Mouse (Mus musculus): ENCODE measurements around the gene C8b. TPM values are rescaled to one million over a fixed set of nuclear protein-coding genes. Genes with fewer than 3 reads are reported as not detected.

Gene C8b
- polyA plus RNA-seq, 1 experiment from 2014 or later = 0.25 TPM

GRCm38 (mm10) chr4:104798951-104799350 is 32.8 kb downstream of the C8b start:
- no peak overlapping the region for H3K9ac ChIP-seq (replicated peaks; ENCODE audit: low read depth, low read length)
- no peak overlapping the region for H3K27ac ChIP-seq (ENCODE audit: low read length)
- H3K4me1 ChIP-seq (replicated peaks; ENCODE audit: control insufficient read depth, insufficient read depth, low read length) = no peaks in the 10 kb centered on the region
- no peak overlapping the region for H3K4me3 ChIP-seq (replicated peaks; ENCODE audit: low read length)
- ATAC-seq = no peak
- no peaks in the 10 kb centered on the region for H3K9me3 ChIP-seq (ENCODE audit: control insufficient read depth, low read length)
- no peak overlapping the region for H3K4me2 ChIP-seq (ENCODE audit: low read length)
- no peaks in the 10 kb centered on the region for H3K27me3 ChIP-seq (replicated peaks; ENCODE audit: control insufficient read depth, insufficient read depth, low read length)
- H3K36me3 ChIP-seq (ENCODE audit: control insufficient read depth, insufficient read depth) = no peaks in the 10 kb centered on the region
- WGBS = 82% methylated on average over 9 of the region's 9 CpGs

DNA sequence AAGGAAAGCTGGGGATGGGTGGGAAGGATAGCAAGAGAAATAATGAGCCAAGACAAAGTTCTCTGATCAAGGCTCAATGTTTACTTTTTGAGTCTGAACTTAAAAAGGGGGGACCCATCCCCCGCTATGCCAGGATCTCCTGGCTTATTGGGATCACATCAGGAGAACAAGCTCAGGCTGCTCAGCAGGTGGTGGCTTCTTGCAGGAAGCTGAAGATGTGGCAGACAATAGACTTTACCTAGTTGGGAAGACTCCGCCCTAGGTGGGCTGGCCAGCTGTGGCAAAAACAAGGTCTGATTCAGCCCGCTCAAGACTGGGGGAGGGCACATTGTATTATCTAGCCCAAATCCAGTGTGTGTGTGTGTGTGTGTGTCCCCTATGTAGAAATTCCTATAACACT is 35.5 kb downstream of the C8b start:
- Histone ChIP-seq H3K4me3 (replicated peaks; ENCODE audit: low read length) (no peak overlapping the region), H3K27me3 (replicated peaks; ENCODE audit: control insufficient read depth, insufficient read depth, low read length) (no peaks in the 10 kb centered on the region), H3K9me3 (ENCODE audit: control insufficient read depth, low read length) (no peaks in the 10 kb centered on the region), H3K27ac (ENCODE audit: low read length) (no peak overlapping the region), H3K4me2 (ENCODE audit: low read length) (no peak overlapping the region), H3K9ac (replicated peaks; ENCODE audit: low read depth, low read length) (no peak overlapping the region), H3K4me1 (replicated peaks; ENCODE audit: control insufficient read depth, insufficient read depth, low read length) (no peaks in the 10 kb centered on the region), H3K36me3 (ENCODE audit: control insufficient read depth, insufficient read depth) (no peaks in the 10 kb centered on the region)
- 80% methylated on average over 3 of the region's 3 CpGs for WGBS
- ATAC-seq = no peak

DNA sequence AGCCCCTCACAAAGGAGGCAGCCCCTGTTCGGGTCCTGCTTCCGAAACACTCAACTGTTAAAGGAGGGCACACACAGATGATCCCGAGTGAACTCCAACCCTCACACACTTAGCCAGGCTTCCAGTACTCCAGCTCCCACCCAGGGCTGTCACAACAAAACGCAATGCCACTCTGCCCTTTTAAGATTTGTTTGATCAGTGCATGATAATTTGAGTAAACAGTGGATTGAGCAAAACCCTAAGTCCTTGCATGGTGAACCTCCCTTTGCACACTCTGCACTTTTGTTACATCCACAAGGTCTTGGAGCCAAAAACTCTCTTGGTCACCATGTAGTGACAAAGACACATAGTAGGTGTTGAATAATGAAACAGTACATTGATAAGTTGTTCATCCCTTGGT is 38.0 kb downstream of the C8b start:
- H3K27ac ChIP-seq (ENCODE audit: low read length) = no peak overlapping the region
- no peak for ATAC-seq
- H3K9me3 ChIP-seq (ENCODE audit: control insufficient read depth, low read length) = no peaks in the 10 kb centered on the region
- H3K9ac ChIP-seq (replicated peaks; ENCODE audit: low read depth, low read length) = no peak overlapping the region
- H3K4me3 ChIP-seq (replicated peaks; ENCODE audit: low read length) = no peak overlapping the region
- no peaks in the 10 kb centered on the region for H3K36me3 ChIP-seq (ENCODE audit: control insufficient read depth, insufficient read depth)
- H3K4me2 ChIP-seq (ENCODE audit: low read length) = no peak overlapping the region
- no peaks in the 10 kb centered on the region for H3K27me3 ChIP-seq (replicated peaks; ENCODE audit: control insufficient read depth, insufficient read depth, low read length)
- WGBS = 80% methylated on average over 4 of the region's 4 CpGs
- no peaks in the 10 kb centered on the region for H3K4me1 ChIP-seq (replicated peaks; ENCODE audit: control insufficient read depth, insufficient read depth, low read length)

- no peak overlapping the region for H3K4me3 ChIP-seq (replicated peaks; ENCODE audit: low read length)
- no peaks in the 10 kb centered on the region for H3K27me3 ChIP-seq (replicated peaks; ENCODE audit: control insufficient read depth, insufficient read depth, low read length)
- 74% methylated on average over 19 of the region's 19 CpGs for WGBS
- no peak for ATAC-seq
- no peak overlapping the region for H3K4me2 ChIP-seq (ENCODE audit: low read length)
- no peak overlapping the region for H3K9ac ChIP-seq (replicated peaks; ENCODE audit: low read depth, low read length)
- no peaks in the 10 kb centered on the region for H3K9me3 ChIP-seq (ENCODE audit: control insufficient read depth, low read length)
- no peak overlapping the region for H3K27ac ChIP-seq (ENCODE audit: low read length)
- no peaks in the 10 kb centered on the region; the same call in 1 of the 2 replicates for H3K4me1 ChIP-seq (replicated peaks; ENCODE audit: control insufficient read depth, insufficient read depth, low read length)
- no peaks in the 10 kb centered on the region for H3K36me3 ChIP-seq (ENCODE audit: control insufficient read depth, insufficient read depth)
These were observed 39.5 kb downstream of the C8b start for GRCm38 (mm10) chr4:104805414-104806257.

DNA sequence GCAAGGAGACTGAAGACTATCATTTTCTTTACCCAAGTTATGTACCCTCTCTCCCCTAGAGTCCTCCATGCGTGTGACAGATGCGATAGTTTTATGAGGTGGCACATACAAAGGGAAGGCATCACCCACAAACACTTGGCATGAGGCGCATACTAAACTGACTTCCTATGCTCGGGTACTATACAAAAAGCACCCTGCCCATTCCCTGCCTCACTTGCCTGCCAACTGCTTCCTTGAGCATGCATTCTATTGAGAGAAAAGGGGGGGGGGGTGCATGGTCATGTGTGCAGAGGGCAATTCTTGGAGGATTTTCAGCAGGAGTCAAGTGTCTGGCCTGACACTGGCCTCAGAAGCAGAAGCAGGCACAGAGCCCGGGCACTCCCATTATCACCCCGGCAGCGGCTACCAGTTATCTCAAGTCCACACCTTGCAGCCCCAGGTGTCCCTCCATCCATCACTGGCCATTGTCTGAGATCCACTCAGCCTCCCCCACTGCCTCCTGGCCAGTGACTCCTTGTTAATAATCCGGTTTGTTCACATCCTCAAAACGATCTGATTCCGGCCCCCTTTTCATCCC is 44.7 kb downstream of the C8b start:
- no peak overlapping the region for H3K9ac ChIP-seq (replicated peaks; ENCODE audit: low read depth, low read length)
- no peak overlapping the region for H3K4me2 ChIP-seq (ENCODE audit: low read length)
- no peak for ATAC-seq
- no peaks in the 10 kb centered on the region for H3K36me3 ChIP-seq (ENCODE audit: control insufficient read depth, insufficient read depth)
- H3K27ac ChIP-seq (ENCODE audit: low read length) = no peak overlapping the region
- 65% methylated on average over 10 of the region's 10 CpGs for WGBS
- no peaks in the 10 kb centered on the region for H3K9me3 ChIP-seq (ENCODE audit: control insufficient read depth, low read length)
- no peak overlapping the region for H3K4me3 ChIP-seq (replicated peaks; ENCODE audit: low read length)
- no peaks in the 10 kb centered on the region for H3K27me3 ChIP-seq (replicated peaks; ENCODE audit: control insufficient read depth, insufficient read depth, low read length)
- no peaks in the 10 kb centered on the region; the same call in 1 of the 2 replicates for H3K4me1 ChIP-seq (replicated peaks; ENCODE audit: control insufficient read depth, insufficient read depth, low read length)

DNA sequence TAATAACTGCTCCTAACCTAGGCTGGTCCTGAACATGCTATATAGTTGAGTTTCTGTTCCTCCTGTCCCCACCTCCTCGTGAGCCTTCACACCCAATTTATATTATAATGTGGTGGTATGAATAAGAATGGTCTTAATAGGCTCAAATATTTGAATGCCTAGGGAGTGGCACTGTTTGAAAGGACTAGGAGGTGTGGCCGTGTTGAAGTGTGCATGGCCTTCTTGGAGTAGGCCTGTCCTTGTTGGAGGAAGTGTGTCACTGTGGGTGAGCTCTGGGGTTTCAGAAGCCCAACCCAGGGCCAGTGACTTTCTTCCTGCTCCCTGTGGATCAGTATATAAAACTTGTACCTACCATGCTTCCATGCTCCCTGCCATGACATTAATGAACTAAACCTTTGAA is 47.5 kb downstream of the C8b start:
- no peaks in the 10 kb centered on the region for H3K9me3 ChIP-seq (ENCODE audit: control insufficient read depth, low read length)
- H3K27ac ChIP-seq (ENCODE audit: low read length) = no peak overlapping the region
- H3K9ac ChIP-seq (replicated peaks; ENCODE audit: low read depth, low read length) = no peak overlapping the region
- H3K4me2 ChIP-seq (ENCODE audit: low read length) = no peak overlapping the region
- 56% methylated on average over 2 of the region's 2 CpGs for WGBS
- no peaks in the 10 kb centered on the region for H3K27me3 ChIP-seq (replicated peaks; ENCODE audit: control insufficient read depth, insufficient read depth, low read length)
- H3K4me1 ChIP-seq (replicated peaks; ENCODE audit: control insufficient read depth, insufficient read depth, low read length) = no peaks in the 10 kb centered on the region; the same call in 1 of the 2 replicates
- no peaks in the 10 kb centered on the region for H3K36me3 ChIP-seq (ENCODE audit: control insufficient read depth, insufficient read depth)
- H3K4me3 ChIP-seq (replicated peaks; ENCODE audit: low read length) = no peak overlapping the region
- no peak for ATAC-seq

- no peaks in the 10 kb centered on the region for H3K9me3 ChIP-seq (ENCODE audit: control insufficient read depth, low read length)
- no peak overlapping the region for H3K4me3 ChIP-seq (replicated peaks; ENCODE audit: low read length)
- ATAC-seq = no peak
- WGBS = 85% methylated on average over 4 of the region's 4 CpGs
- H3K27me3 ChIP-seq (replicated peaks; ENCODE audit: control insufficient read depth, insufficient read depth, low read length) = no peaks in the 10 kb centered on the region
- H3K9ac ChIP-seq (replicated peaks; ENCODE audit: low read depth, low read length) = no peak overlapping the region
- H3K27ac ChIP-seq (ENCODE audit: low read length) = no peak overlapping the region
- H3K4me2 ChIP-seq (ENCODE audit: low read length) = no peak overlapping the region
- H3K4me1 ChIP-seq (replicated peaks; ENCODE audit: control insufficient read depth, insufficient read depth, low read length) = no peaks in the 10 kb centered on the region
- no peaks in the 10 kb centered on the region for H3K36me3 ChIP-seq (ENCODE audit: control insufficient read depth, insufficient read depth)
These were observed 50.6 kb downstream of the C8b start for GRCm38 (mm10) chr4:104816519-104817232.

DNA sequence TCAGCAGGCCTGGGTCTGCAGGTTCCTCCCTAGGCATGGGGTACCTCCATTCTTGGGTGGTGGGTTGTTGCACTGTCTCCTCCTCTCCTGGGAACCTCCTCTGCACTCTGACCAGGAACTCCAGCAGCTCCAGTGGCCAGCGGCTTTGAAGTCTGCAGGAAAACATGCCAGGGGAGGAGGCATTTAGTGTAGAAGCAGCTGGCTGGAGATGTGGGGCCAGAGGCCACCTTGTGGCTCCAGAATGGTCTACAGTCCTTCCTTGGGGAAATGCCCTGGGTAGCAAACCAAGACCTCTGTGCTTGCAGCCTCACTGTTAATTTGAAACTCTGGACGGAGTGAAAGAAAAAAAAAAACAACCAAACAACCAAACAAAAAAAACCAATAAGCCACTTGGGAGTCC is 51.4 kb downstream of the C8b start:
- H3K36me3 ChIP-seq (ENCODE audit: control insufficient read depth, insufficient read depth) = no peaks in the 10 kb centered on the region
- no peaks in the 10 kb centered on the region for H3K9me3 ChIP-seq (ENCODE audit: control insufficient read depth, low read length)
- no peak overlapping the region for H3K9ac ChIP-seq (replicated peaks; ENCODE audit: low read depth, low read length)
- ATAC-seq = no peak
- no peak overlapping the region for H3K4me3 ChIP-seq (replicated peaks; ENCODE audit: low read length)
- no peaks in the 10 kb centered on the region for H3K27me3 ChIP-seq (replicated peaks; ENCODE audit: control insufficient read depth, insufficient read depth, low read length)
- no peaks in the 10 kb centered on the region for H3K4me1 ChIP-seq (replicated peaks; ENCODE audit: control insufficient read depth, insufficient read depth, low read length)
- no peak overlapping the region for H3K4me2 ChIP-seq (ENCODE audit: low read length)
- H3K27ac ChIP-seq (ENCODE audit: low read length) = no peak overlapping the region
- WGBS = 63% methylated on average over 2 of the region's 2 CpGs

- H3K4me1 ChIP-seq (replicated peaks; ENCODE audit: control insufficient read depth, insufficient read depth, low read length) = no peaks in the 10 kb centered on the region
- H3K9ac ChIP-seq (replicated peaks; ENCODE audit: low read depth, low read length) = no peak overlapping the region
- H3K27me3 ChIP-seq (replicated peaks; ENCODE audit: control insufficient read depth, insufficient read depth, low read length) = no peaks in the 10 kb centered on the region
- no peaks in the 10 kb centered on the region for H3K9me3 ChIP-seq (ENCODE audit: control insufficient read depth, low read length)
- no peak overlapping the region for H3K4me3 ChIP-seq (replicated peaks; ENCODE audit: low read length)
- no peaks in the 10 kb centered on the region for H3K36me3 ChIP-seq (ENCODE audit: control insufficient read depth, insufficient read depth)
- no peak overlapping the region for H3K27ac ChIP-seq (ENCODE audit: low read length)
- no peak overlapping the region for H3K4me2 ChIP-seq (ENCODE audit: low read length)
- 67% methylated on average over 4 of the region's 4 CpGs for WGBS
- no peak for ATAC-seq
These were observed 52.9 kb downstream of the C8b start for GRCm38 (mm10) chr4:104818986-104819385.

Measured in forebrain, embryonic 16.5 days (tissue).